In genomic region chr11:116088741-116089394, GRCm38 (mm10) we compare ENCODE assay signal across 13 mouse cellular contexts. TPM values are rescaled to one million over a fixed set of nuclear protein-coding genes. Genes with fewer than 3 reads are reported as not detected.
DNase-seq lines count a peak whose midpoint lies in the region; ATAC-seq and TF ChIP-seq lines count a peak whose summit lies in the region.
"Had no signal": no experiment of that assay in that cellular context is flagged by ENCODE, and none has a peak within 500 bp of the region (broad histone marks: within the 10 kb centered on the region; RNA-seq: fewer than 3 reads in every experiment).

No protein-coding gene starts in this region.

- WGBS in liver, embryonic 14.5 days (ENCODE audit: insufficient replicate concordance): 22% methylated on average over 11 of the region's 11 CpGs

- peak; percentile 56 for DNase-seq in cerebellum, adult 9-10 months
- no peak for DNase-seq in cerebellum, postnatal 4 days (ENCODE audit: low spot score in 2 of 2)
- DNase-seq in kidney, adult 9 months: peak; percentile 65
- no peak for DNase-seq in kidney, postnatal 10 days
- peak; percentile 61 for DNase-seq in A20 (ENCODE audit: low read depth, low spot score)
- DNase-seq in liver, embryonic 14.5 days (ENCODE audit: low read depth in 3 of 3, low spot score in 3 of 3): no peak
- no peak for DNase-seq in right cerebral cortex, postnatal 4 days
- DNase-seq in ovary, postnatal 14 days (ENCODE audit: low spot score): no peak
- DNase-seq: cerebellum, adult 18-20 months; gastrocnemius, postnatal 36 days; left cerebral cortex, postnatal 4 days had no signal

- no peak for ATAC-seq in liver, embryonic 14.5 days (ENCODE audit: insufficient read depth)

- no peak overlapping the region; the same call in 1 of the 2 replicates for H3K9ac ChIP-seq in liver, embryonic 14.5 days (replicated peaks)
- H3K9ac ChIP-seq: forebrain, embryonic 12.5 days; hindbrain, embryonic 12.5 days had no signal

- no peak overlapping the region for H3K4me3 ChIP-seq in liver, embryonic 14.5 days (ENCODE audit: insufficient read depth in 1 of 2, low read depth in 2 of 2, low read length in 2 of 2)
- H3K4me3 ChIP-seq: forebrain, embryonic 12.5 days; hindbrain, embryonic 12.5 days had no signal

- peak overlapping the region; percentile 14; the same call in 1 of the 2 replicates for H3K27ac ChIP-seq in liver, embryonic 14.5 days
- H3K27ac ChIP-seq: forebrain, embryonic 12.5 days; hindbrain, embryonic 12.5 days had no signal

- H3K4me2 ChIP-seq in liver, embryonic 14.5 days (ENCODE audit: low read depth): peak overlapping the region; percentile 29; the same call in 1 of the 2 replicates

- no peak for TF ChIP-seq CTCF in liver, embryonic 14.5 days (IDR thresholded peaks at IDR 0.05; ENCODE audit: low read depth)

- no peaks in the 10 kb centered on the region for H3K27me3 ChIP-seq in liver, embryonic 14.5 days (ENCODE audit: control insufficient read depth, insufficient read depth, low read length)
- H3K27me3 ChIP-seq: forebrain, embryonic 12.5 days; hindbrain, embryonic 12.5 days had no signal

- TF ChIP-seq EP300 in liver, embryonic 14.5 days (IDR thresholded peaks at IDR 0.05; ENCODE audit: low read depth): no peak

- H3K4me1 ChIP-seq in liver, embryonic 14.5 days (replicated peaks; ENCODE audit: control insufficient read depth in 2 of 2, insufficient read depth in 2 of 2, low read length in 1 of 2): peaks cover 39 to 45% of the 10 kb centered on the region in 2 experiments

- peaks cover 5% of the 10 kb centered on the region for H3K36me3 ChIP-seq in liver, embryonic 14.5 days (replicated peaks; ENCODE audit: control insufficient read depth, insufficient read depth, low read depth)

- H3K9me3 ChIP-seq in liver, embryonic 14.5 days (ENCODE audit: control insufficient read depth, low read length): no peaks in the 10 kb centered on the region
- H3K9me3 ChIP-seq: forebrain, embryonic 12.5 days; hindbrain, embryonic 12.5 days had no signal

RNA-seq across cellular contexts. Expression of gene Wbp2, which starts 2.1 kb away (rescaled TPM):
- polyA plus RNA-seq in liver, embryonic 14.5 days (2012; rRNA removed): 46.2 and 57.4 TPM in 2 replicates
- 74.5 and 87.6 TPM in 2 replicates for polyA plus RNA-seq in liver, embryonic 14.5 days (2014; fragmentation: Nextera tagmentation; extraction: Ambion mirVana)

RNA-seq across cellular contexts. Expression of gene Unc13d, which starts 11.1 kb away (rescaled TPM):
- 18.7 and 19.6 TPM in 2 replicates for polyA plus RNA-seq in liver, embryonic 14.5 days (2012; rRNA removed)
- polyA plus RNA-seq in liver, embryonic 14.5 days (2014; fragmentation: Nextera tagmentation; extraction: Ambion mirVana): 14.9 and 16.8 TPM in 2 replicates

RNA-seq across cellular contexts. Expression of gene Trim47, which starts 38.1 kb away (rescaled TPM):
- 1.8 and 2.0 TPM in 2 replicates for polyA plus RNA-seq in liver, embryonic 14.5 days (2012; rRNA removed)
- polyA plus RNA-seq in liver, embryonic 14.5 days (2014; fragmentation: Nextera tagmentation; extraction: Ambion mirVana): 2.2 and 3.2 TPM in 2 replicates

RNA-seq across cellular contexts. Expression of gene Trim65, which starts 42.1 kb away (rescaled TPM):
- polyA plus RNA-seq in liver, embryonic 14.5 days (2012; rRNA removed): 1.4 and 1.5 TPM in 2 replicates
- polyA plus RNA-seq in liver, embryonic 14.5 days (2014; fragmentation: Nextera tagmentation; extraction: Ambion mirVana): 0.83 and 0.97 TPM in 2 replicates

RNA-seq across cellular contexts. Expression of gene Mrpl38, which starts 49.8 kb away (rescaled TPM):
- 17.5 and 24.8 TPM in 2 replicates for polyA plus RNA-seq in liver, embryonic 14.5 days (2012; rRNA removed)
- polyA plus RNA-seq in liver, embryonic 14.5 days (2014; fragmentation: Nextera tagmentation; extraction: Ambion mirVana): 39.5 and 49.2 TPM in 2 replicates

Comparison
In these comparisons a context has a peak if more than half of its experiments do, and no peak if none do; other contexts are left out.
1. DNase-seq: peak in cerebellum, adult 9-10 months (single experiment), kidney, adult 9 months (single experiment) and A20 (single experiment); none in cerebellum, postnatal 4 days (0 of 2), kidney, postnatal 10 days (single experiment), liver, embryonic 14.5 days (0 of 3), right cerebral cortex, postnatal 4 days (single experiment) and ovary, postnatal 14 days (single experiment).